Mouse (Mus musculus): Measurements from ENCODE around the gene Eno3. TPM values are rescaled to one million over a fixed set of nuclear protein-coding genes. Genes with fewer than 3 reads are reported as not detected.
A peak's percentile ranks its signal among the peaks of the same experiment; 100 is the strongest.

The Eno3 gene
- total and polyA plus RNA-seq, 3 experiments: 14.2 to 16.8 TPM; not detected in 1

- TF ChIP-seq MAZ (IDR thresholded peaks at IDR 0.05; ENCODE audit: low read depth, low read length) (peak; percentile 98), GABPA (IDR thresholded peaks at IDR 0.05; ENCODE audit: low read depth, low read length) (no peak), RAD21 (IDR thresholded peaks at IDR 0.05; ENCODE audit: low read depth, low read length) (no peak), EP300 (IDR thresholded peaks at IDR 0.05; ENCODE audit: low read depth in 1 of 2, low read length in 2 of 2) (peak in 1 of 2 experiments; percentile 49; a peak in 2 of 4 replicates), MXI1 (IDR thresholded peaks at IDR 0.05; ENCODE audit: low read depth, low read length) (no peak), KAT2A (conservative IDR thresholded peaks at IDR 0.05; ENCODE audit: low read depth, low read length) (no peak), ZMIZ1 (IDR thresholded peaks at IDR 0.05; ENCODE audit: low read depth, low read length) (peak; percentile 72), TCF12 (IDR thresholded peaks at IDR 0.05; ENCODE audit: low read depth, low read length) (0 out of 2 replicates have a peak, but pooled peaks have one; percentile 30), GATA1 (IDR thresholded peaks at IDR 0.05; ENCODE audit: low read depth, low read length) (peak; percentile 83), HCFC1 (IDR thresholded peaks at IDR 0.05; ENCODE audit: low read depth, low read length) (peak; percentile 53; the same call in 1 of the 2 replicates), MAFK (IDR thresholded peaks at IDR 0.05; ENCODE audit: borderline replicate concordance, low read depth, low read length) (no peak), UBTF (IDR thresholded peaks at IDR 0.05; ENCODE audit: borderline replicate concordance, insufficient read depth, low read depth, low read length) (no peak), NRF1 (IDR thresholded peaks at IDR 0.05; ENCODE audit: insufficient read depth, low read depth, low read length, poor library complexity, severe bottlenecking) (no peak)
Measured at GRCm38 (mm10) chr11:70650322-70651175, 6.5 kb upstream of the Eno3 start (continued).

GRCm38 (mm10) chr11:70651391-70651790 lies 5.6 kb upstream of the Eno3 start:
- no peaks in the 10 kb centered on the region for H3K9me3 ChIP-seq (replicated peaks; ENCODE audit: insufficient read depth, low read length)
- no peak overlapping the region for H3K4me3 ChIP-seq (ENCODE audit: control insufficient read depth in 1 of 2, insufficient read depth in 1 of 2, low read depth in 2 of 2, low read length in 2 of 2)
- peaks cover 12 to 41% of the 10 kb centered on the region in 2 experiments for H3K4me1 ChIP-seq (ENCODE audit: control insufficient read depth in 1 of 2, insufficient read depth in 2 of 2, low read length in 2 of 2)
- H3K27ac ChIP-seq (ENCODE audit: control insufficient read depth, low read depth, low read length): peak overlapping the region; percentile 73; the same call in 1 of the 2 replicates
- H3K27me3 ChIP-seq (ENCODE audit: control insufficient read depth in 1 of 2, insufficient read depth in 2 of 2, low read length in 2 of 2): no peaks in the 10 kb centered on the region
- H3K9ac ChIP-seq (ENCODE audit: control insufficient read depth, low read depth, low read length, poor library complexity, severe bottlenecking): peak overlapping the region; percentile 99
- peak; percentile 65 for DNase-seq (ENCODE audit: low read depth, low spot score)
- H3K36me3 ChIP-seq (ENCODE audit: control insufficient read depth in 1 of 2, insufficient read depth in 2 of 2, low read length in 2 of 2): peaks cover 17 to 46% of the 10 kb centered on the region in 2 experiments
- H3K79me2 ChIP-seq (ENCODE audit: control insufficient read depth, insufficient read depth, low read length, poor library complexity): peaks cover 78% of the 10 kb centered on the region
- peak; percentile 75 for TF ChIP-seq POLR2AphosphoS2 (IDR thresholded peaks at IDR 0.05; ENCODE audit: low read length)
- TF ChIP-seq SIN3A (IDR thresholded peaks at IDR 0.05; ENCODE audit: low read length): no peak
- no peak for TF ChIP-seq MAZ (IDR thresholded peaks at IDR 0.05; ENCODE audit: low read depth, low read length)
- no peak for TF ChIP-seq POLR2AphosphoS5 (IDR thresholded peaks at IDR 0.05; ENCODE audit: borderline replicate concordance, low read depth, low read length)
- 0 out of 2 replicates have a peak, but pooled peaks have one; percentile 14 for TF ChIP-seq ZMIZ1 (IDR thresholded peaks at IDR 0.05; ENCODE audit: low read depth, low read length)
- TF ChIP-seq USF1 (IDR thresholded peaks at IDR 0.05; ENCODE audit: low read depth, low read length): peak; percentile 69
- 0 out of 4 replicates have a peak, but pooled peaks of 1 of the 2 experiments have one; percentile 6 for TF ChIP-seq POLR2A (IDR thresholded peaks at IDR 0.05; ENCODE audit: control insufficient read depth in 1 of 2, insufficient read depth in 1 of 2, low read depth in 1 of 2, low read length in 2 of 2, poor library complexity in 1 of 2)

Data from MEL (cell line).